Mouse (Mus musculus): ENCODE data around the gene Ptprq.

DNA sequence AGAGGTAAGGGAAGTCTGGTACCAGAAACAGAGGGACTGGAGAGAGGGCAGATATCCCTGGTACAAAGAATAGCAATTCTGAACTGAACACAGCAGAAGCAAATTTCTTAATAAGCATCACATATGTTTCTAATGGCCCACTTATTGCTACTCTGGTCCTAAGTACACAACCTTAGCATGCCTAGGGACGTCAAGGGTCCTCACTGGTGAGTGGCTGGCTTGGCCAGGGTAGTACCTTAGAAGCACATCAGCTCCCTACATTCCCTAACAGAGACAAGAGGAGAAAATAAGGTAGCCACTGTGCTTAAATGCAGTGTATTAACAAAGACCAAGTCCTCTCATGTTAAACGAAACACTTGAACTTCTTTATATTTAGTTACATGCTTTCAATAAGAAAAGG lies 21.1 kb downstream of the Ptprq start:
- no peak for TF ChIP-seq ZC3H11A (IDR thresholded peaks at IDR 0.05; ENCODE audit: borderline replicate concordance, low read depth, low read length)
- no peak for TF ChIP-seq CHD2 (IDR thresholded peaks at IDR 0.05; ENCODE audit: low read depth, low read length)
- TF ChIP-seq ZNF384 (IDR thresholded peaks at IDR 0.05; ENCODE audit: low read depth, low read length): no peak
